Mouse (Mus musculus): ENCODE measurements around the gene Mecom.

Gene Mecom

DNA sequence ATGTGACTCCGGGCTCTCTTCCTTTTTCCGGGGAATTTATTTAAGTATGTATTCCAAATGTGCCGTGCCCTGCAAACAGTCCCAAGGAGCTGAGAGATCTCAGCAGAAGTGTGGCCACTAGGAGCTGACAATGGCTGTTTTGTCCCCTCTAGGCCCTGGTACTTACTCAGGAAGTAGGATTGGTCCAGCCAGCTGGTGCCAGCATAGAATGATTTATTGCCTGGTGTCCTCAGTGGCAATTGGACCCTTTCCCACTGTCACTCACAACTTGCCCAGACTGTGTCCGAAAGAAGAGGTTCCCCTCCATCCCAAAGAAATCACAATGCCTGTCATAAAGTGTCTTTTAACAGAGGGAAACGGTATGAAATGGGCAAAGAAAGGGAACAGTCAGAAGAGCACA, 340.4 kb downstream of the Mecom start:
- no peak for DNase-seq (ENCODE audit: low read depth, low spot score)

DNA sequence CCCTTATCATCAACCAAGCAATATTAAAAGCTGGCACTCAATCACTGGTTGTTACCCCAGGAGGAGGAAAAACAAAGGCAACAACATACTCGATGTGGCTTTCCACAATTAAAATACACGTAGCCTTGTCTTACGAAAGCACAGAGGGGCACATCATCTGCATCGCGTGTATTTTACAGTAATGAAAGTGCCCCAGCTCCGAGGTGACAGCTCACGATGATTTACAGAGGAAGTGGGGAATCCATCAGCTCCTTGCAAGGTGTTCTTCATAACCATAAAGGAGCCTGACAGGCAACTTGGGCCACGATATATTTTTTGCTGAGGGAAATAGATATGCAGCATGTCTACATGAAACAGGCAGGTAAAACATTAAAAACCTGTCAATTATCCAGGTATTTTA, 341.7 kb downstream of the Mecom start:
- DNase-seq (ENCODE audit: low read depth, low spot score), result no peak

GRCm38 (mm10) chr3:30203764-30204163, 344.0 kb downstream of the Mecom start:
- no peak for DNase-seq (ENCODE audit: low read depth, low spot score)

DNA sequence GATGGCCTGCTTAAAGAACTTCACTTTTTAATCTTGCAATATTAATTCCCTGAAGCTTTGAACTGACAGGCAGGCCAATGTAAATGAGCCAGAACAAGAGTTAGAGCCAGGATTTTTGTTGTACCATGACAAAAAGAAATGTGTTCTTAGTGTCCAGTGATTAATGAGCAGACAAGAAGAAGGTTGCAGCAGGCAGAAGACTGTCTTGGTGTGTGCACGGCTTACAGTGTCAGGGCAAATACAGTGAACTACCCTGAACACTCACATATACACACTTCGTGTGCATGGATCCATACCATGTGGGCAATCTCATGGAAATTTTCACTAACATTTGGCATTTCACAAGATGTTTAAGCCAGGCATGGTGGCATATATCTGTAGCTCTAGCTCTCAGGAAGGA, 349.0 kb downstream of the Mecom start:
- no peak for DNase-seq (ENCODE audit: low read depth, low spot score)

DNA sequence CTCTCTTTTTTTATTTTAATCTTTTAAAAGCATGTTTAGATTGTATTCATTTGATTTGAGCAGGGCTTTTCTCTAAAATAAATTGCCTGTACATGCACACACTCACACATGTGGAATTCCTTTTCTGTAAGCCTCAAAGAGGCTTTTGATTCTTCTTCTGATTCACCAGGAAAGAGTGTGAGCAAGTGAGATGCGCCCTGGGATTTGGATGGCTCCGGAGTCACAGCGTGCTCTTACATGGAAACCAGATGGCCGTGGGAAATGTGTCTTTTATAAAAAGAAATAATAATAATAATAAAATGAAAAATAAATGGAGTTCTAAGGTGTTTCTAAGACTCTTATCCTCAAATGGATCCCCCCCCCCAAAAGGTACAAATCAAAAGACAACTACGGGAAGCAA, 349.6 kb downstream of the Mecom start:
- DNase-seq (ENCODE audit: low read depth, low spot score), result no peak

- no peak for DNase-seq (ENCODE audit: low read depth, low spot score)
Measured at GRCm38 (mm10) chr3:30195186-30195585, 352.6 kb downstream of the Mecom start.

DNA sequence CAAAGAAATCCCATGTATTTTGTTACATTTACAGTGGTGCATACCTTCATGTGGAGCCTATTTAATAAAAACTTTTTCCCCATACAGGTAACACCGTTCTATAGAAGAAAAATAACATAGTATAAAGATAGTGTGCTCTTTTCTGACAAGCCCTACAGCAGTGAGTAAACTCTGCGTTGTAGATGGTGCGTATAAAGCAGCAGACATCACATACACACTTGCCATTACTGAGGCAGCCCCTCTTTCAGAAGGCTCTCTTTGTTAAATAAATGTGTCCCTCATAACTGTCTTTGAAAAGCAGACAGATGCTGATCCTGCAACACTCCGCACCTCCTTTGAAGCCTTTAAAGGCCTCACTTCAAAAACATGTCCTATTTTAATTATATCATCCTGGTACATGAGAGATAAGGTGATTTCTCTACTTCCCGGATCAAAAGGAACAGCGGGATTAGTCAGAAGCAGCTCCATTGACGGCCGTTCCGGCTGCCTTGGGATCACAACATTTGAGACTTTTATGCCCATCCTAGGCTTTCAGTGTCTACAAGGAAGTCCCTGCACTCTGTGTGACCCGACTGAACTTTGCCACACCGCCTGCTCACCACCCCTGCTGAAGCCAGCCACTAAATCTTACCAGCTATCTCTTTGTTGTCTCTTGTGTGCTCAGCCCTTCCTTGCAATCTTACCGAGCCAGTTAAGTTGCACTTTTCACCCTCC, 355.4 kb downstream of the Mecom start:
- DNase-seq (ENCODE audit: low read depth, low spot score), result no peak

- no peak for DNase-seq (ENCODE audit: low read depth, low spot score)
Measured at GRCm38 (mm10) chr3:30189325-30189724, 358.5 kb downstream of the Mecom start.

GRCm38 (mm10) chr3:30187812-30188469, 359.9 kb downstream of the Mecom start:
- DNase-seq (ENCODE audit: low read depth, low spot score), result no peak

DNA sequence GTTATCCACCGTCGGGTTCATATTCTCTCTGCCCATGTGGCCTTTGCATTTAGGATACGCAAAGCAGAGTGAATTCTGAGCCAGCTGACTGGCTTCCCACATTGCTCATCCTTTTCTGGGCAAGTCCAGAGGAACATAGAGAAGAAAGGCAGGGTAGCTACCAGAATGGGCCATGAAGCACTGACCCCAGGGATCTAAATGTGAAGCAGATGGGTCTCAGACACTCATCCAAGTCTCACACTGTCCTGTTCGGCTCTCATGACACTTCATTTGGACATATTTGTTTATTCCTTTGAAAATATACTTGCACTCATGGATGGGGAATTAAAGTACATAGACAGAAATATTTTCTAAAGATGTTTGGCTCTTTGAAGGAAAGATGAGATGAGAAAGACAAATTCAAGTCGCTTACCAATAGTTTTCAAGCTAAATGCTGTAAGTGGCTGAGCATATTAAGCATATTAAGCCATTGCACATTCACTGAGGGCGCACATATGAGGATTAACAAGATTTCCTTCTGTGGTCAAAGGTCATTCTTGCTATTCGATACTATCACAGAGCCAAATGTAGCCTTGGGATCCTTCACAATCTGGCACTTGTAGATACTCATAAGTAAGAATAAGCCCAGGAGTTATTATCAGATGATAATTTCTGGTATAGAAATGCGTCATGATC, 365.9 kb downstream of the Mecom start:
- no peak for DNase-seq (ENCODE audit: low read depth, low spot score)

DNA sequence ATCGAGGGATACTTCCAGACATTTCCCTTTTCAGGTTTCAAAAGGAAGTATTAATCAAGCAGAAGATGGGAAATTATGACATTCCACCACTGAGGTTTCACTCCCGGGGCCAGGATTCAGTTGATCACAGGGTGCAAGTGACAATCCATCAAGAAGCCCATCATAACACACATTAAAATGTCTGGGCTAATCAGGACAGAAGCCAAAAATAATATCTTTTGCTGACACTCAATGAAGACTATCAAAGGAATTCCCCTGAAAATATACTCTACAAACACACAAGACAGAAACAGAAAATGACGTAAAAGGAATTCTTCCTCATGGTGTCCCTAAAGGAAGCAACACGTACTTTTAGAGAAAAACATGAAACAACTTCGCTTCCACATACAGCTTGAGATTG, 371.2 kb downstream of the Mecom start:
- DNase-seq (ENCODE audit: low read depth, low spot score), result no peak

GRCm38 (mm10) chr3:30173812-30174211, 374.0 kb downstream of the Mecom start:
- no peak for DNase-seq (ENCODE audit: low read depth, low spot score)

GRCm38 (mm10) chr3:30168396-30169186, 379.2 kb downstream of the Mecom start:
- DNase-seq (ENCODE audit: low read depth, low spot score), result no peak

GRCm38 (mm10) chr3:30167027-30167426, 380.8 kb downstream of the Mecom start:
- no peak for DNase-seq (ENCODE audit: low read depth, low spot score)

DNA sequence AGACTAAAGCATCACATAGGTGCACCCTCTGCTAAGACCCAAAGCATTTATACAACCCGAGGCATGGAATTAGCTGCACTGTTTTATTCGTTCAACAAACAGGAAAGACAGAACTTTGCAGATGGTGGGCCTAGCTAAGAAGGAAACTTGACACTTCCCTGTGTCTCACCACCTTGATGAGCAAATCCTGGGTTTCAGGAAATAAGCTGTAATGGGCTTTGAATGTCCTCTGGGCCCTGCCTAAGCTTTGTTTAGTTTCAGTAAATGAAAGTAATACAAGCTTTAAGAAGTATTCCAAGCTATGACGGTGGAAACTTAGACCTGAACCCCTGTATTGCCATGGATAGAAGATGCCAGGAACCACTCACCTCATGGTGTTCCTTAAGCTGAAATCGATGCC, 383.0 kb downstream of the Mecom start:
- no peak for DNase-seq (ENCODE audit: low read depth, low spot score)

GRCm38 (mm10) chr3:30163390-30163789, 384.4 kb downstream of the Mecom start:
- DNase-seq (ENCODE audit: low read depth, low spot score), result no peak

DNA sequence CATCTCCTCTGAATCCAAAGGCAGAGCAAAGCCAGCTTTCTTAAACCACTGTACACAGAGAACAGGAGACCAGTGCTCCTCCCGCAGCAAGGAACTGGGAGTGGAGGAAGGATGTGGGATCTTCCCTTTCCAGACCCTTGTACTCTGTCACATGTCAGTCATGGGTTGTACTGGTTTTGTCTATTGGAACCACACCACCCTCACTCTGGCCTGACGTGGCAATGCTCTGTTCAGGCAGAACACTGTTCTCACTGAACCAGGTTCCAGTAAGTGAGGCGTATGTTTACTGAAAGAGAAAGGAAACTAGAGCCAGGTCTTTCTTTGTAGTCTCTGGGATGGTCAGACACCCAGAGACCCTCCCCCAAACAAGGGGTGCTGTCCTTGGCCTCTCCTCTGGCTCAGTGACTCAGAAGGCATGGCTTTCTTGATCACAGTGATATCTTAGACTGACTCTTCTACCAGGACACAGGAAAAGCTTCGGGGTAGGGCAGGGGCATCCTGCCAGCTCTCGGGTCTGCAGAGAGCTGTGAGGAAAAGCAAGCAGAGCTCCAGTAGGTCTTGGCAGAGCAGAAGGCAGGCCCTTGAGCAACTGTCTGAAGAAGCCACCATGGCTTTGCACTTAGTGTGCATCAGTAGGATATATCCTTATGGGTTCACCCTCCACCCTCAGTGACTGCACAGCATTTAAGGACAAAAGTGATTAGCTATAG, 386.7 kb downstream of the Mecom start:
- no peak for DNase-seq (ENCODE audit: low read depth, low spot score)

GRCm38 (mm10) chr3:30160346-30160745, 387.5 kb downstream of the Mecom start:
- no peak for DNase-seq (ENCODE audit: low read depth, low spot score)

DNA sequence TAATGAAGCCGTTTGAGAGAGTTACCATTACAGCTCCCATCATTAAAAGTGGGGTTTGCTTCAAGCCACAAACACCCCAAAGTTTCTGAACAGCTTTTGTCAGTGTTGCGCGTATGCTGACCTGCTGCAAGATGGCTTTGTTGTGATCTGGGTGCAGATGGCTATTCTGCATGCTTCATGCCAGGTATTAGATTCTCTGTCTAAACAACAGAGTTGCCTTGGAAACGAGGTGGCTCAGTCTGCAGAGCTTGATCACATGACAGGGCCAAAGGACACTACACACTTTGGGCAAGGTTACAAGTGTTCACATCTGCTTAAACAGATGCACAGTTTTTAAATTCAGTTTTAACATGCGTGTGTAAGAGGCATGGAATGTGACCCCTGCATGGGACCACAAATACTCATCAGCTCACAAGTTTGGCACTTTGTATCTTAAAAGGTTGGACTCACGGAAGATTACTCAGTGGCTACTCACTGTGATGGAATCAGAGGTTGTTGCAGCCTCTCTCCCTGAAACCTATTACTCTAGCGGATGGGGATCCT, 390.6 kb downstream of the Mecom start:
- DNase-seq (ENCODE audit: low read depth, low spot score), result no peak

DNA sequence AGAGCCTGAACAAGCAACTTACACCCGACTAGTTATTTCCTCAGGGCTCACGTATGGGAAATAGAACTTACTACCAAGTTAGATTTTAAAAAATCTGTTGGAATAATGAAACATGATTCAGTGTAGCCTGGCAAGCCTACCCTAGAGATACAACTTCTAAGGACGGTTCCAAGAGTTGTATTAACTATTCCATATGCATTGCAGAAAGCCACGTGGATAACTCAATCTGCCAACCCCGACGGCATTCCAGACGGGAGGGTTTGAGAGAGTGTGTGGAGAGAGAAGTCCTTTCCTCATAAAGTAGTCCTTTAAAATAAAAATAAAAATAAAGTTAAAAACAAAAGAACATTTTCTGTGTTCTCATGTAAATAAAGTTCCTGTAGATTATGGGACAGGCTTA, 393.4 kb downstream of the Mecom start:
- DNase-seq (ENCODE audit: low read depth, low spot score), result no peak

- DNase-seq (ENCODE audit: low read depth, low spot score), result no peak
Measured at GRCm38 (mm10) chr3:30153923-30154331, 393.9 kb downstream of the Mecom start.
